Mouse (Mus musculus): ENCODE measurements around the gene Slc5a3. TPM values are rescaled to one million over a fixed set of nuclear protein-coding genes. Genes with fewer than 3 reads are reported as not detected.

Slc5a3 gene
- polyA plus RNA-seq, 1 experiment from 2014 or later = 9.5 TPM

Other genes with a start within 250 kb of the Slc5a3 start
- gene Mrps6, start 52 bp upstream of the Slc5a3 start, polyA plus RNA-seq (2014; fragmentation: Nextera tagmentation; extraction: Ambion mirVana) = 94.2 and 100.0 TPM in 2 replicates
- gene Gm49711, start within 50 bp of the Slc5a3 start, polyA plus RNA-seq (2014; fragmentation: Nextera tagmentation; extraction: Ambion mirVana) = not detected in 2 replicates
- 0.27 TPM in 1 of 2 replicates, not detected in the other for gene Kcne2, start 234.1 kb downstream of the Slc5a3 start, polyA plus RNA-seq (2014; fragmentation: Nextera tagmentation; extraction: Ambion mirVana)
- 124 and 127 TPM in 2 replicates for gene Smim11, start 243.0 kb downstream of the Slc5a3 start, polyA plus RNA-seq (2014; fragmentation: Nextera tagmentation; extraction: Ambion mirVana)